Mouse (Mus musculus) lung, embryonic 14.5 days (tissue): Measurements from ENCODE around the gene Gucd1. TPM values are rescaled to one million over a fixed set of nuclear protein-coding genes. Genes with fewer than 3 reads are reported as not detected.
A peak's percentile ranks its signal among the peaks of the same experiment; 100 is the strongest.
"Not testable (repeated sequence)": the region's sequence is repeated elsewhere in the genome, so short reads cannot be mapped to it uniquely, and the experiment has no call there.

Source experiments
- ATAC-seq: fragments of 200-750 bp; cut with Nextera tagmentation; 2 replicates; pipeline ENCODE4 v1.8.0; 2017; ENCODE audit warnings: mild to moderate bottlenecking, moderate TSS enrichment, moderate library complexity; ENCODE audit not compliant: insufficient read depth
- DNase-seq: peaks from one replicate; pipeline ENCODE4 v3.0.0-alpha.2; 2015
- H3K27ac ChIP-seq: fragments of 300-500 bp; sonication (generic); 2 replicates; pipeline ENCODE4 v1.5.1; 2014; ENCODE audit warnings: low read depth, mild to moderate bottlenecking, moderate library complexity
- H3K27me3 ChIP-seq: fragments of 300-500 bp; sonication (generic); 2 replicates; pipeline ENCODE4 v1.6.1; 2014; ENCODE audit warnings: low read length, control low read depth; ENCODE audit not compliant: insufficient read depth
- H3K36me3 ChIP-seq: fragments of 300-500 bp; sonication (generic); 2 replicates; pipeline ENCODE4 v1.6.1; 2014; ENCODE audit warnings: control low read depth; ENCODE audit not compliant: insufficient read depth
- H3K4me1 ChIP-seq: fragments of 300-500 bp; sonication (generic); 2 replicates; pipeline ENCODE4 v1.6.1; 2014; ENCODE audit warnings: antibody characterized with exemption, control low read depth; ENCODE audit not compliant: insufficient read depth
- H3K4me2 ChIP-seq: fragments of 300-500 bp; sonication (generic); 2 replicates; pipeline ENCODE4 v1.6.1; 2014; ENCODE audit warnings: mild to moderate bottlenecking
- H3K4me3 ChIP-seq: fragments of 300-500 bp; sonication (generic); 2 replicates; pipeline ENCODE4 v1.5.1; 2014; ENCODE audit warnings: low read depth, low read length
- H3K9ac ChIP-seq: fragments of 300-500 bp; sonication (generic); 2 replicates; pipeline ENCODE4 v1.6.1; 2014
- H3K9me3 ChIP-seq: fragments of 300-500 bp; sonication (generic); 2 replicates; pipeline ENCODE4 v1.6.1; 2016; ENCODE audit warnings: low read depth, low read length, control low read depth
- CTCF ChIP-seq: IDR thresholded peaks from 2 replicates; pipeline ENCODE4 v1.5.1; 2016; ENCODE audit warnings: antibody characterized with exemption, low read depth
- WGBS: fragments of 180-500 bp; shearing (Covaris S2); extraction: QIAGEN DNeasy Blood & Tissue Kit; methylation state at CpG from one replicate; pipeline ENCODE4 v1.1.7; 2014; 5-methylcytosine and 5-hydroxymethylcytosine counted together
- polyA plus RNA-seq: library from polyadenylated mRNA; unstranded; fragments of >200 nt; fragmentation: Nextera tagmentation; extraction: Ambion mirVana; gene quantifications from 2 replicates; pipeline ENCODE4 v1.2.1, GENCODE M21; 2014

The Gucd1 gene
- polyA plus RNA-seq, 1 experiment from 2014 or later, result 32.6 TPM

- WGBS, result 73% methylated on average over 13 of the region's 13 CpGs
- Histone ChIP-seq H3K36me3 (no peaks in the 10 kb centered on the region), H3K9ac (no peak overlapping the region), H3K4me3 (no peak overlapping the region), H3K27me3 (no peaks in the 10 kb centered on the region), H3K27ac (no peak overlapping the region), H3K4me1 (no peaks in the 10 kb centered on the region), H3K4me2 (no peak overlapping the region), H3K9me3 (peaks cover 4% of the 10 kb centered on the region; the same call in 1 of the 2 replicates)
- DNase-seq (no peak), ATAC-seq (no peak)
- TF ChIP-seq CTCF, result no peak
These were observed 89.4 kb downstream of the Gucd1 start for GRCm38 (mm10) chr10:75428049-75429003.

GRCm38 (mm10) chr10:75424498-75424901 is 93.3 kb downstream of the Gucd1 start:
- WGBS, result 55% methylated on average over 10 of the region's 10 CpGs
- TF ChIP-seq CTCF, result no peak
- H3K27me3 ChIP-seq, result no peaks in the 10 kb centered on the region
- H3K4me3 ChIP-seq, result no peak overlapping the region
- H3K9me3 ChIP-seq, result no peaks in the 10 kb centered on the region
- no peaks in the 10 kb centered on the region for H3K4me1 ChIP-seq
- ATAC-seq (no peak), DNase-seq (peak; percentile 61)
- H3K9ac ChIP-seq, result no peak overlapping the region
- H3K4me2 ChIP-seq, result no peak overlapping the region
- H3K36me3 ChIP-seq, result no peaks in the 10 kb centered on the region
- H3K27ac ChIP-seq, result no peak overlapping the region

GRCm38 (mm10) chr10:75418747-75419146 is 99.0 kb downstream of the Gucd1 start:
- H3K4me3 ChIP-seq, result no peak overlapping the region
- no peaks in the 10 kb centered on the region for H3K27me3 ChIP-seq
- H3K4me2 ChIP-seq, result no peak overlapping the region
- WGBS, result 56% methylated on average over 4 of the region's 4 CpGs
- H3K4me1 ChIP-seq, result no peaks in the 10 kb centered on the region
- H3K36me3 ChIP-seq, result no peaks in the 10 kb centered on the region
- no peak for DNase-seq
- TF ChIP-seq CTCF, result no peak
- ATAC-seq, result no peak
- H3K9me3 ChIP-seq, result no peaks in the 10 kb centered on the region
- no peak overlapping the region for H3K9ac ChIP-seq
- H3K27ac ChIP-seq, result no peak overlapping the region

GRCm38 (mm10) chr10:75417363-75418042 is 100.3 kb downstream of the Gucd1 start:
- 40% methylated on average over 8 of the region's 8 CpGs for WGBS
- no peak overlapping the region for H3K4me2 ChIP-seq
- TF ChIP-seq CTCF, result no peak

GRCm38 (mm10) chr10:75414925-75415324 is 102.8 kb downstream of the Gucd1 start:
- WGBS, result 77% methylated on average over 7 of the region's 7 CpGs
- Histone ChIP-seq H3K4me2 (no peak overlapping the region), H3K36me3 (no peaks in the 10 kb centered on the region)

More at GRCm38 (mm10) chr10:75417363-75418042, 100.3 kb downstream of the Gucd1 start:
- ATAC-seq (no peak), DNase-seq (peak; percentile 36)
- no peak overlapping the region for H3K9ac ChIP-seq
- H3K27ac ChIP-seq, result no peak overlapping the region
- no peaks in the 10 kb centered on the region for H3K36me3 ChIP-seq
- no peaks in the 10 kb centered on the region for H3K27me3 ChIP-seq
- no peak overlapping the region for H3K4me3 ChIP-seq
- H3K9me3 ChIP-seq, result no peaks in the 10 kb centered on the region
- no peaks in the 10 kb centered on the region; the same call in 1 of the 2 replicates for H3K4me1 ChIP-seq

GRCm38 (mm10) chr10:75412114-75413103 is 105.4 kb downstream of the Gucd1 start:
- DNase-seq (no peak), ATAC-seq (no peak)
- no peak overlapping the region for H3K4me3 ChIP-seq
- no peaks in the 10 kb centered on the region; the same call in 1 of the 2 replicates for H3K4me1 ChIP-seq
- H3K9ac ChIP-seq, result no peak overlapping the region
- TF ChIP-seq CTCF, result no peak
- no peak overlapping the region for H3K27ac ChIP-seq
- WGBS, result 67% methylated on average over 27 of the region's 27 CpGs
- H3K9me3 ChIP-seq, result no peaks in the 10 kb centered on the region
- H3K27me3 ChIP-seq, result no peaks in the 10 kb centered on the region
- H3K36me3 ChIP-seq, result no peaks in the 10 kb centered on the region
- no peak overlapping the region for H3K4me2 ChIP-seq

More at GRCm38 (mm10) chr10:75414925-75415324, 102.8 kb downstream of the Gucd1 start:
- H3K9me3 ChIP-seq, result no peaks in the 10 kb centered on the region
- DNase-seq, result no peak
- no peak for ATAC-seq
- no peak overlapping the region for H3K9ac ChIP-seq
- H3K27ac ChIP-seq, result no peak overlapping the region
- no peak overlapping the region for H3K4me3 ChIP-seq
- TF ChIP-seq CTCF, result no peak
- no peaks in the 10 kb centered on the region for H3K27me3 ChIP-seq
- no peaks in the 10 kb centered on the region; the same call in 1 of the 2 replicates for H3K4me1 ChIP-seq

- H3K4me2 ChIP-seq, DNase-seq, ATAC-seq, H3K4me1 ChIP-seq, H3K27me3 ChIP-seq, H3K9me3 ChIP-seq, H3K36me3 ChIP-seq, H3K4me3 ChIP-seq, H3K27ac ChIP-seq, H3K9ac ChIP-seq: not testable (repeated sequence)
- WGBS, result 40% methylated on average over 8 of the region's 10 CpGs
These were observed 106.2 kb downstream of the Gucd1 start for GRCm38 (mm10) chr10:75411343-75412113.
